Mouse (Mus musculus) heart, postnatal 4 days (tissue): ENCODE measurements at regions not wholly inside any gene's neighbourhood (a gene's known extent, or its start where the extent isn't known, plus 50 kb on each side); places are given as distances from the start of the nearest gene placed in this dataset.
A peak's percentile ranks its signal among the peaks of the same experiment; 100 is the strongest.

Experiments
- DNase-seq: peaks from one replicate; pipeline ENCODE4 v3.0.0; 2021

GRCm38 (mm10) chr13:48717036-48717435 lies 54.2 kb downstream of the Barx1 start:
- no peak for DNase-seq

- no peak for DNase-seq
Observed at GRCm38 (mm10) chr13:48717451-48717850, 54.7 kb downstream of the Barx1 start.

- no peak for DNase-seq
Observed at GRCm38 (mm10) chr13:48723676-48724075, 60.9 kb downstream of the Barx1 start.

- DNase-seq, result no peak
Observed at GRCm38 (mm10) chr13:48726430-48726829, 63.6 kb downstream of the Barx1 start.

- peak; percentile 35 for DNase-seq
Observed at GRCm38 (mm10) chr13:48731046-48731996, 68.5 kb downstream of the Barx1 start.

GRCm38 (mm10) chr13:48732168-48732841 lies 69.5 kb downstream of the Barx1 start:
- DNase-seq, result peak; percentile 58

- DNase-seq, result no peak
Observed at GRCm38 (mm10) chr13:48734985-48735384, 72.2 kb downstream of the Barx1 start.

- no peak for DNase-seq
Observed at GRCm38 (mm10) chr13:48745566-48745965, 82.8 kb downstream of the Barx1 start.

- DNase-seq, result no peak
Observed at GRCm38 (mm10) chr13:48746301-48746700, 83.5 kb downstream of the Barx1 start.
